Mouse (Mus musculus) thymus, postnatal 0 days (tissue): Measurements from ENCODE around the gene Shld1. TPM values are rescaled to one million over a fixed set of nuclear protein-coding genes. Genes with fewer than 3 reads are reported as not detected.

Source experiments
- DNase-seq: peaks from one replicate; pipeline ENCODE4 v3.0.0-alpha.2; 2015; ENCODE audit warnings: low spot score
- polyA plus RNA-seq: library from polyadenylated mRNA; unstranded; fragments of >200 nt; fragmentation: Nextera tagmentation; extraction: Ambion mirVana; gene quantifications from 2 replicates; pipeline ENCODE4 v1.2.1, GENCODE M21; 2015

Shld1 gene
- polyA plus RNA-seq, result 17.8 and 20.7 TPM in 2 replicates

- peak; percentile 90 for DNase-seq
Observed at GRCm38 (mm10) chr2:132686756-132687737, at the start of gene Shld1. Gene Shld1 (plus strand): TSS chr2:132686931.

- no peak for DNase-seq
Observed at GRCm38 (mm10) chr2:132638306-132638705, 48.4 kb upstream of the Shld1 start.

GRCm38 (mm10) chr2:132639337-132639736 lies 47.4 kb upstream of the Shld1 start:
- no peak for DNase-seq

GRCm38 (mm10) chr2:132641196-132641595 lies 45.5 kb upstream of the Shld1 start:
- DNase-seq, result no peak

GRCm38 (mm10) chr2:132643161-132643560 lies 43.6 kb upstream of the Shld1 start:
- DNase-seq, result peak; percentile 31

- no peak for DNase-seq
Observed at GRCm38 (mm10) chr2:132646856-132647745, 39.6 kb upstream of the Shld1 start.

- DNase-seq, result no peak
Observed at GRCm38 (mm10) chr2:132649352-132649870, 37.3 kb upstream of the Shld1 start.

- no peak for DNase-seq
Observed at GRCm38 (mm10) chr2:132650546-132650945, 36.2 kb upstream of the Shld1 start.

- DNase-seq, result no peak
Observed at GRCm38 (mm10) chr2:132652476-132652875, 34.3 kb upstream of the Shld1 start.

- no peak for DNase-seq
Observed at GRCm38 (mm10) chr2:132654834-132655495, 31.8 kb upstream of the Shld1 start.

GRCm38 (mm10) chr2:132657186-132657585 lies 29.5 kb upstream of the Shld1 start:
- DNase-seq, result no peak

- peak; percentile 69 for DNase-seq
Observed at GRCm38 (mm10) chr2:132658412-132659120, 28.2 kb upstream of the Shld1 start.

- DNase-seq, result no peak
Observed at GRCm38 (mm10) chr2:132669091-132669490, 17.6 kb upstream of the Shld1 start.

- no peak for DNase-seq
Observed at GRCm38 (mm10) chr2:132670290-132670689, 16.4 kb upstream of the Shld1 start.

- no peak for DNase-seq
Observed at GRCm38 (mm10) chr2:132672121-132672520, 14.6 kb upstream of the Shld1 start.

- DNase-seq, result no peak
Observed at GRCm38 (mm10) chr2:132676111-132676510, 10.6 kb upstream of the Shld1 start.

GRCm38 (mm10) chr2:132685001-132685400 lies 1.7 kb upstream of the Shld1 start:
- no peak for DNase-seq

- DNase-seq, result no peak
Observed at GRCm38 (mm10) chr2:132688611-132689021, 1.9 kb downstream of the Shld1 start.

- no peak for DNase-seq
Observed at GRCm38 (mm10) chr2:132689188-132689568, 2.4 kb downstream of the Shld1 start.

- no peak for DNase-seq
Observed at GRCm38 (mm10) chr2:132689569-132690231, 3.0 kb downstream of the Shld1 start.
